Mouse (Mus musculus): ENCODE measurements around the gene Btf3. TPM values are rescaled to one million over a fixed set of nuclear protein-coding genes. Genes with fewer than 3 reads are reported as not detected.

Gene Btf3
- 568 and 606 TPM in 2 replicates for polyA plus RNA-seq (2015; fragmentation: Nextera tagmentation; extraction: Ambion mirVana)

DNA sequence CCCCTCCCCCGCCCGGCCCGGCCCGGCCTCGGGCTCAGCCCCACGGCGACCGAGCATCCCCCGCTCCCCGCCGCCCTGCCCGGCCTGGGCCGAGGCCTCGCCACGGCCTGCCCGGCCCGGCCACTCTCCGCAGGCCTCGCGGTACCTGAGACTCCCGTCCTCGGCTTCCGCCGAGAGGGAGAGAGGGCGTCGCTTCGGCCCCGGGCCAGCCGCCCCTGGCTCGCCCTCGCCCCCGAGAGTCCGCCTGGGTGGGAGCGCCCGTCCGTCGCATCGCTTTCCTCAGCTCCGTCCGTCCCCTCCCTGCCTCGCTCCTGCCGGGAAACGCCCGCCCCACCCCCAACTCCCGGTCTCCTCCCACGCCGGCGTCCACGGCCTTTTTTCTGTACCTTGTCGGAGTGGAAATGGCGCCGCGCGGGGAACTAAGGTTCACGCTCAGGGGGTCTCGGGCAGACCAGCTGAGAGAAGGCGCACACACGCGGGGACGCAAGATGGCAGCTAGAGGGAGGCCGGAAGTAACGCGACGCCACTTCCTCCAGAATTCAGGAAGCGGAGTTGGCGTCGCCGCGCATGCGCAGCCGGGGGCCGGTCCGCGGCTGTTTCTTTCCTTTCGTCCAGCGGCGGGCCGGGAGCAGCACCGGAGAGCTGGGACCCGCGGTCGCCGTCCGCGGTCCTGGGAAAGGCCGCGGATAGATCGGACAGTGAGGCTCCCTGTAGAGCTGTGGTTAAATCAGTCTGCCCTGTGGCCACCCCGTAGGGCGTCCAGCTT lies at the start of gene Btf3:
TSS of gene Btf3 (minus strand) at position 527 of the 766 bp plus-strand sequence.

DNA sequence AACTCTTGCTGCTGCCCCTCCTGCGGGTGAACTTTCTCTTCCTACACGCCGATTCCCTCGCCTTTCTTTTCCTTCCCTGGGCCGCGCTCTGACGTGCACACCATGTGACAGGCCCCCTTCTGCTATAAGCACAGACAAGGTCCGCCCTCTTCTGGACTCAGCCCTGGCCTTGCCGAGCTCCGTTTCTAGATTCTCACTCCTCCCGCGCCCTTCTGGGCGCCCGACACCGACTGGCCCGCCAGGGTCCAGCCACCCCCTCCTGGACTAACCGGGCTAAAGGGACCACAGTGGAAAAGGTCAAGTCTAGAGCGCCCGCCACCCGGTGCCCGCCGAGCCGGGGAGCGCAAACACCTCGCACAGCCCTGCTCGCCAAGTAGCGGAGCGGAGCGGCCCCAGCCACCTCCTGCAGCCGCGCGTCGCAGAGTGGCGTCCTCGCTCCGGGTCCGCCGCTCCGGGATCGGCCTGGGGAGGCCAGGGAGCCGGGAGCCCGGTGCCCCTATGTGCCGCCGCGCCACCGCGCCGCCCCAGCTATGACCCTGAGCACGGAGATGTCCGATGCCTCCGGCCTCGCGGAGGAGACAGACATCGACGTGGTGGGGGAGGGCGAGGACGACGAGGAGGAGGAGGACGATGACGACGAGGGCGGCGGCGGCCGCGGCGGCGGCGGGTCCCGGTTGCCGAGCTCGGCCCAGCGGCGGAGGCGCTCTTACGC lies 37.4 kb upstream of the Btf3 start, which contains the start of gene Foxd1:
TSS of gene Foxd1 (plus strand) at position 153 of the 712 bp plus-strand sequence.

DNA sequence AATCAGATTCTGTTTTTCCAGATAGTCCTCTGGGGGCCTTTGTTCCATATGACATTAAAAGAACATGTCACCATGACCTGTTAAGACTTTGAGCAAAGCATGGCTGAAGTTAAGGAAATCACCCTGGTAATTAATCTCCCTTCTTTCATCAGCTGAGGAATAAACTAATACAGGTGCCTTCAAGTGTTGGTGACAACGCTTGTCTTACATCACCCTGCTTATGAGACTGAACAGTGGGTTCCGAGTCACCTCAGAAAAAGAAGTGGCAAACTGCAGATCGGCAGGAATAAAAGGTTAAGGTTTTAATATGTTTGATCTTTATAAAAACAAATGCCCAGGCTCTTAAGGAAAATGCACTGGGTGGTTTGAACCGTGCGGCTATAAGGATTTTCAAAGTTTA lies 37.1 kb downstream of the Btf3 start, which contains the start of gene Gm21976:
TSS of gene Gm21976 (plus strand) at position 202 of the 400 bp plus-strand sequence.

DNA sequence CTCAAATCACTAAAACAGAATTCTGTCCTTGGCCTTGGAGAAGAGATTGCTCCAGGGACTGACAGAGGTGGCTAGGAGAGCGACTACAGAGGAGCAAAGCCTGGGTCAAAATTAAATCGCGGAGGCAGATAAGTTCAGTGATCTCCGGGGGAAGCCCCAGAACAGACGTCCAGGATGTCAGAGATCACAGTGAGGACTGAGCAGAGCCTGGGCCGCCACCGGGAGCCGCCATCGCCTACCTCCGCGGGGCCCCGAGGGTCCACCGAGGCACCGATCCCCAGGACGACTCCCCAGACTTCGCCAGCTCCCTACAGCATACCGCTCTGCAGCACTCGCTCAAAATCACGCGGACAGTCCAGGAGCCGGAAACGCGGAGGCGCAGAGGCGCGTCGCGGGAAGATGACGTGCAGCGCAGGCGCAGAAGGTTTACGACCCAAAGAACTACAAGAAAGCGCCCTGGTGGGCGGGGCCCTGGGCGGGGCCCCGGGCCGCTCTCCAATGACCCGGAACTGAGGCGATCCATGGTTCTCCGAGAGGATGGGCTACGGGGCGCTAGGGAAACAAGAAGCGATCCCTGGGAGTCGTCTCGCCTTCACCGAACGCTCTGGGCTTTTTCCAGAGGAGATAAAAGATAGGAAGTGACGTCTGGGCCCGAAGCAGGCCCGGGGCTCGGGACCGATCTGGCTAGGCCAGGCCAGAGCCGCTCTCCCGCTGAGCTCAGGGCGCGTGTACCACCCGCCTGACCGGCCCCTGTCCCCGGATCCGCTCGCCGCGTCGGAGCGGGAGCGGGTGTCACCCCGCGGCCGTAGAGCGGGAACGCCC lies 54.0 kb downstream of the Btf3 start, which contains the start of the genes Utp15 and Ankra2:
TSS of gene Utp15 (minus strand) at position 406 of the 822 bp plus-strand sequence.
TSS of gene Ankra2 (plus strand) at position 439 of the 822 bp plus-strand sequence.

Other genes starting within 250 kb of the Btf3 start
- gene Arhgef28, start 110.6 kb downstream of the Btf3 start, polyA plus RNA-seq (2015; fragmentation: Nextera tagmentation; extraction: Ambion mirVana): 0.85 and 1.4 TPM in 2 replicates
- 14.4 and 15.5 TPM in 2 replicates for gene Utp15, start 54.0 kb downstream of the Btf3 start, polyA plus RNA-seq (2015; fragmentation: Nextera tagmentation; extraction: Ambion mirVana)
- 18.3 and 19.2 TPM in 2 replicates for gene Ankra2, start 53.9 kb downstream of the Btf3 start, polyA plus RNA-seq (2015; fragmentation: Nextera tagmentation; extraction: Ambion mirVana)
- gene Gm21976, start 37.1 kb downstream of the Btf3 start, polyA plus RNA-seq (2015; fragmentation: Nextera tagmentation; extraction: Ambion mirVana): not detected in 2 replicates
- gene Foxd1, start 37.2 kb upstream of the Btf3 start, polyA plus RNA-seq (2015; fragmentation: Nextera tagmentation; extraction: Ambion mirVana): not detected in 2 replicates
- 0.41 and 1.3 TPM in 2 replicates for gene Gm10320, start 175.0 kb upstream of the Btf3 start, polyA plus RNA-seq (2015; fragmentation: Nextera tagmentation; extraction: Ambion mirVana)

Data from spleen, postnatal 0 days (tissue).